Mouse (Mus musculus) gastrocnemius, postnatal 14 days (tissue): Measurements from ENCODE around the gene Letm1. TPM values are rescaled to one million over a fixed set of nuclear protein-coding genes. Genes with fewer than 3 reads are reported as not detected.

Source experiments
- DNase-seq: peaks from one replicate; pipeline ENCODE4 v3.0.0; 2021; ENCODE audit warnings: mixed read lengths
- intact Hi-C: fragments of 180-260 bp; cut with DNase I; formaldehyde crosslinking; loops from one replicate; pipeline ENCODE4 v1.15.1; 2025; ENCODE audit warnings: low total_unique reads
- total RNA-seq, 2 experiments: library from RNA; stranded (reverse); gene quantifications; 2 replicates each; pipeline ENCODE4 v1.2.3; 2021

Letm1 gene
- total RNA-seq, 2 experiments from 2014 or later, result 79.0 to 88.6 TPM

DNA sequence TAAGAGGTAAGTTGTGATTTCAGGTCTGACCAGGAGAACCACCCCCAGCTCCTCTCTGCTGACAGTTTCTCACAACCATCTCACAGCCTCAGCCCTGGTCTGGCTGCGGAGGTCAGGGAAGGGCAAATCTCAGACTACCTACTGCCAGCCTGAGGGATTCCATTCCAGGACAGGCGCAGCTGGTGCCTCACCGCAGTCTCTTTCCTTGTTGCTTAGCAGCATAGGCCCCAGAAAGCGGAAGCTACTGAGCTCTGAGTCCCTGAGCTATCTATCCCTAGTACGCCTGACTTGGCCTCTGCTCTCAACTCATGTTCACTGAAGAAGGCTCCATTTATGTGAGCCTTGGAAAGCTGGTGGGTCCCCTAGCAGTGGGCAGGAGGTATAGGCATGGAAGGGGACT lies 64.2 kb downstream of the Letm1 start:
- intact Hi-C loops, result no loop called here
- DNase-seq, result no peak

DNA sequence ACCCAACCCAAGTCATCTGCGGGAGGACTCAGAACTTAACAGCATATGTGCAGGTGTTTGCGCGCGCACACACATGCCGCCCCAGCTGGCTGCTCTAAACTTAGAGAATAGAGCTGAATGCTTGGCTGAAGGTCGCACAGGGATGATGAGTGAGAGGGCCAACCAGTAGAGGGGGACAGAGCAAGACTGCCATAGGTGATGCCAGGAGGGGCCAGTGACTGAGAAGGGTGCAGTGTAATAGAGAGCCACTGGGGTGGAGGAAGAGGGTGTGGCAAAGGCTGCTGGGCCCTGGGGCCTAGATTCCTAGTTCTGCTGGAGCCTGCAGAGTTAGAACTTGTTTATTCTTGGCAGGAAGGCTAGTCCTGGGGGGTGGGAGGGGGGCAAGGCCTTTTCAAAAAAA lies 66.2 kb downstream of the Letm1 start:
- intact Hi-C loops, result no loop called here
- no peak for DNase-seq

DNA sequence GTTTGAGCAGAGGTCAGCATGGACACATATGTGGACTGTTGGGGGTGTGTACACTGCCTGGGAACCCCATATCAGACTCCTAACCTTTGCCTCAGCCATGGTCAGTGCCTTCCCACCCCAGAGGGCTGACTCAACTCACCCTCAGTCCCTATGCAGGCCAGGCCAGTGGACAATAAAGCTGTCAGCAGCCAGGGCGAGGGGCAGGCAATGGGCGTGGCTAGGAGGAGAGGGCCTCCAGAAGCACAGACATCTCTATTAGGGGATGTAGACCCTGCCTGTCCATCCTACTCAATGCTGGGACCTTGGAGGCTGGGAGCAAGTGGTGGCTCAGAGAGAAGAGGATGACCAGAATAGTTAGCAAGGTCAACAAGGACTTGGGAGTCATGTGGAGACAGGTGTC lies 67.4 kb downstream of the Letm1 start:
- intact Hi-C loops, result no loop called here
- DNase-seq, result no peak

GRCm38 (mm10) chr5:33712550-33712949 lies 70.1 kb downstream of the Letm1 start:
- intact Hi-C loops, result no loop called here
- DNase-seq, result no peak

- intact Hi-C loops, result no loop called here
- DNase-seq, result no peak
Measured at GRCm38 (mm10) chr5:33709037-33709436, 73.6 kb downstream of the Letm1 start.

GRCm38 (mm10) chr5:33707163-33707562 lies 75.5 kb downstream of the Letm1 start:
- intact Hi-C loops, result no loop called here
- no peak for DNase-seq

GRCm38 (mm10) chr5:33706350-33706629 lies 76.3 kb downstream of the Letm1 start:
- intact Hi-C loops, result no loop called here

GRCm38 (mm10) chr5:33705612-33706349 lies 76.8 kb downstream of the Letm1 start:
- intact Hi-C loops, result no loop called here
- peak; percentile 35 for DNase-seq

More at GRCm38 (mm10) chr5:33706350-33706629, 76.3 kb downstream of the Letm1 start:
- DNase-seq, result no peak

GRCm38 (mm10) chr5:33704945-33705611 lies 77.5 kb downstream of the Letm1 start:
- no peak for DNase-seq
- intact Hi-C loops, result no loop called here

- DNase-seq, result no peak
- intact Hi-C loops, result no loop called here
Measured at GRCm38 (mm10) chr5:33703999-33704398, 78.6 kb downstream of the Letm1 start.

DNA sequence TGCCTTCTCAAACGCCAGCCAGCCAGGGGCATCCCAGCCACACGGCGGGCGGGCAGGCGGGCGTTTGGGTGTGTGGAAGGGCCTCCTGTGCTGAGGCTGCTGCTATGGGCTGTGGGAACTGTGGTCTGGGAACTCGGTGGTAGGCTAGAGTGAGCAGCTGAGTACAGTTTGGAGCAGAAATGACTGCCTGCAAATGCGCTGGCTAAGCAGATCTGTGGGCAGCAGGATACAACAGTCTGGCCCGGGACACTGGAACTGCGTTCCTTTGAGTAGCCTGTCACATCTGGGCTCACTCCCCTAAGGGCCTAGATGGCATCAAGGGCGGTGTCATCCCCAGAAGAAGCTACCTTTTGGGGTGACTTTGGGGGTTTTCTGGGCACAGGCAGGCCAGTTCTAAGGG lies 80.8 kb downstream of the Letm1 start:
- intact Hi-C loops, result no loop called here
- DNase-seq, result no peak

DNA sequence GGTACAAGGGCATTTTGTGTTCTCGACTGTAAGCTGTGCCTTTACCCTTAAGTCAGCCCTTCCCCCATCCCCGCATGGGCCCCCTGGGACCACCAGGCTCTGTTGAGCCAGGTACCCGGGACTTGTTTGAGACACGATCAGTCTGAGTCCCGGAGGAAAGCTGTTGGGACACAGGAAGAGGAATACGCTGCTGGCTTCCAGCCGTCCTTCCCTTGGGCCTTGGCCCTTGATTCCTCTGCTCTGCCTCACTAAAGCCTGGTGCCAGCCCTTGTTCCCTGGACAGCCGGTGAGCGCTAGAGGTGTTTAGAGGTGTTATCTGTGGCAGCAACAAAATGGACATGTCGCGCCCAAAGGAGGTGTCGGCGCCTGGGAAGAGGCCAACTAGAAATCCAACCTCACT lies 82.6 kb downstream of the Letm1 start:
- DNase-seq, result no peak
- intact Hi-C loops, result no loop called here

DNA sequence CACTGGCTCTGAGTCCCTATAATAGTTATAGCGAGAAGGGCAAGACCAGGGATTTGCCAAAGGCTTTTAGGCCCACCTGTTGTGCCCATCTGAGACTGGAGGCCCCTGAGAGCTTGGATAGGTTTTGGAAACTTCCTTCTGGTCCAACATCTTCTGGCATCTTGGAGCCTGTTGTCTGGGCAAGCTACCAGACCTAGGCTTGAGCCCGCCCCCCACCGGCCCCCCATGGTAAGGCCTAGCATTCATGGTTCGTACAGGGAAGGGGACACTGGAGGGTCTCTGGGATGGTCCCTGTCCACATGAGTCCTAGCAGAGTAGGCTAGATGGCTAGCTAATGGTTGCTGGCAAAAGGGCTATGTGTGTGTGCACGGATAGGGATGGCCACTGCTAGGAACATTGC lies 83.9 kb downstream of the Letm1 start:
- no peak for DNase-seq
- intact Hi-C loops, result no loop called here

DNA sequence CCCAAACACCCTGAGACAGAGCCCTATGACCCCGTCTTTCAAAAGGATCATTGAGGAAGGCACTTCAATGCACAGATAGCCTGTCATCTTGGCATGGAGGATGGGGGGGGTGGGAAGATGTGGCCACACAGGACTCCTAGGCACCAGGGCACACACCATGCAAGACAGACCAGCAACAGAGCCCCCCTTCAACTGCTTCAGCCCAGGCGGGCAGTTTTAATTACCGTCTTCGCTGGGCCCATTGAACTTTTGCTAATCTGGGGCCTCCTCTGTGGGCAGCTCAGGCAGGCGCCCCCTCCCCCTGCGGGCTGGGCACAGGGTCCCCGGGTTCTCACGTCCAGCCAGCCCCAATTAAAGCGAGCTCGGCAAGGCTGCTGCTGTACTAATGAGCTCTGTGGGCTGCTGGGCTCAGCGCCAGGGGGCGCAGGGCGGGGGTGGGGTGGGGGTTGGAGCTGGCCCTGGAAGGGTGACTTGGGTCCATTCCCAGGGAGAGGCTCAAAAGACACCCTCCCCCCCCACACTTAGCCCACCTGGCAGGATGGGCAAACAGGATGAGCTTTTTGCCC lies 84.6 kb downstream of the Letm1 start:
- no peak for DNase-seq

DNA sequence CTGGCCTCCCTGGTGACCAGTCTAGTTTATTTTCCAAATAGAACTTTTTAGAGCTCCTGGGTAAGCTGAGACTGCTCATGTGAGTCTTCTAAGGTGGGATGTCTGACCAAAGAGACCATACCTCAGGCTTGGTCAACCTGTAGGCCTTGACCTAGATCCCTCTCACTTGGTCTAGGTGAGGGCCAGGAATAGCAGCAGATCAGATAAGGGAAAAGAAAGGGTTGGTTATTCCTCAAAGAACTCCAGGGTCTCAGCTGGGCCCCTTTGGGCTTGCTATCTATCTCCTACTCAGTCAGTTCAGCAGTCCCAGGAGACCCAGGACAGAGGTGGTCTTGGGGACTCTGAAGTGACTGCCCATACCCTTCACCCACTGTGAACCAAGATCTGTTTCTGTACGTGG lies 85.1 kb downstream of the Letm1 start:
- intact Hi-C loops, result no loop called here
- no peak for DNase-seq

More for the DNA sequence above, 84.6 kb downstream of the Letm1 start:
- intact Hi-C loops, result no loop called here

DNA sequence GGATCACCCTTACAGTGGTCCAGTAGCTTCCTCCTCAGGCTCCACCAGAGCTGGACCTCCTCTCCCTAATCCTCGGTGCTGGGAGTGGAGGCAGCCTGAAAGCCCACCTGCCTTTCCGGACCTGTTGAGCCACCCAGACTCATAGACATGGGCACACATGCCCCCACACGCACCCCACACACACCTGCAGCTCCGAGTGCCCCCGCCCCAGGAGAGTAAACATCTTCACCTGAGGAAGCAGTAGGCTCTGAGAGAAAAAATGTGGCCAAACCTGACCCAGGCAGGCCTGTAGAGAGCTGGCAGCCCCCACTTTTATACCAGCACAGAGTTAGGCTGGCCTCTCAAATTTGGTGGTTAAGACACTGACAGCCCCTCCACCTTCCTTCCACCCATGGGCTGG lies 86.2 kb downstream of the Letm1 start:
- intact Hi-C loops, result no loop called here
- no peak for DNase-seq

- intact Hi-C loops, result no loop called here
- no peak for DNase-seq
Measured at GRCm38 (mm10) chr5:33695718-33696121, 86.9 kb downstream of the Letm1 start.

- peak; percentile 41 for DNase-seq
- intact Hi-C loops, result no loop called here
Measured at GRCm38 (mm10) chr5:33694848-33695717, 87.5 kb downstream of the Letm1 start.

- no peak for DNase-seq
- intact Hi-C loops, result no loop called here
Measured at GRCm38 (mm10) chr5:33694461-33694847, 88.2 kb downstream of the Letm1 start.

DNA sequence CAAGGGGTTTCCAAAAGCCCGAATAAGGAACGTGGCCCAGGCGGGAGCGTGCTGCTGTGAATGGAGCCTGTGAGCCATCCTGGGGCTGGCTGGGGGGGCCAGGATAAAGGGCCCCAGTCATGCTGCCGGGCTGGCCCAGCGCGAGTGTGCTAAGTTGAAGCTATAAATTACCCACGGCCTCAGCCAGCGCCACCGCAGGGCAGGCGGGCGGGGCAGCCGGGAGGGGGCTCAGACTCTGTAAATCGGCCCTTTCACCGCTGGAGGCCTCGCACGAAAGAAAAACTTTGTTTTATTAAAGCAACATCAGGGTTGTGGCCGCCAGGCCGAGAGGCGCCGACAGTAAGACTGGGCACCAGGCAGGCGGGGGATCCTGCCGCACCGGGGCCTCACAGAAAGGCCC lies 90.2 kb downstream of the Letm1 start:
- intact Hi-C loops, result no loop called here

More for the DNA sequence above, 90.2 kb downstream of the Letm1 start:
- no peak for DNase-seq
